Mouse (Mus musculus) CD4-positive, CD25-positive, alpha-beta regulatory T cell, adult 4 months (primary cell): ENCODE results near the gene Xxylt1. TPM values are rescaled to one million over a fixed set of nuclear protein-coding genes. Genes with fewer than 3 reads are reported as not detected.

ENCODE experiments used
- ATAC-seq: one replicate; pipeline ENCODE4 v1.8.0; 2017
- polyA plus RNA-seq, 2 experiments: library from polyadenylated mRNA; unstranded; fragments of 100-300 nt; shearing (Covaris generic); gene quantifications; one replicate each; pipeline ENCODE4 v1.2.1; 2017

Gene Xxylt1
- polyA plus RNA-seq, 2 experiments from 2014 or later: 31.2 to 32.9 TPM

- no peak for ATAC-seq
Observed at GRCm38 (mm10) chr16:30987684-30988083, 93.5 kb downstream of the Xxylt1 start.

- ATAC-seq: no peak
Observed at GRCm38 (mm10) chr16:30984826-30985545, 96.2 kb downstream of the Xxylt1 start.

- no peak for ATAC-seq
Observed at GRCm38 (mm10) chr16:30984101-30984500, 97.1 kb downstream of the Xxylt1 start.

GRCm38 (mm10) chr16:30983699-30984098 is 97.5 kb downstream of the Xxylt1 start:
- ATAC-seq: no peak

GRCm38 (mm10) chr16:30983281-30983680 is 98.0 kb downstream of the Xxylt1 start:
- ATAC-seq: no peak

GRCm38 (mm10) chr16:30981345-30981744 is 99.9 kb downstream of the Xxylt1 start:
- no peak for ATAC-seq

GRCm38 (mm10) chr16:30979905-30980304 is 101.3 kb downstream of the Xxylt1 start:
- no peak for ATAC-seq

GRCm38 (mm10) chr16:30977728-30978127 is 103.5 kb downstream of the Xxylt1 start:
- no peak for ATAC-seq

GRCm38 (mm10) chr16:30977186-30977585 is 104.0 kb downstream of the Xxylt1 start:
- ATAC-seq: peak; percentile 99

GRCm38 (mm10) chr16:30974549-30974948 is 106.7 kb downstream of the Xxylt1 start:
- ATAC-seq: no peak

GRCm38 (mm10) chr16:30973416-30973815 is 107.8 kb downstream of the Xxylt1 start:
- ATAC-seq: no peak

GRCm38 (mm10) chr16:30971950-30972541 is 109.2 kb downstream of the Xxylt1 start:
- ATAC-seq: peak; percentile 91

GRCm38 (mm10) chr16:30969266-30970064 is 111.8 kb downstream of the Xxylt1 start:
- ATAC-seq: no peak

- no peak for ATAC-seq
Observed at GRCm38 (mm10) chr16:30968402-30969151, 112.7 kb downstream of the Xxylt1 start.

GRCm38 (mm10) chr16:30966684-30967083 is 114.5 kb downstream of the Xxylt1 start:
- no peak for ATAC-seq

GRCm38 (mm10) chr16:30964891-30965290 is 116.3 kb downstream of the Xxylt1 start:
- ATAC-seq: no peak

GRCm38 (mm10) chr16:30964411-30964810 is 116.8 kb downstream of the Xxylt1 start:
- no peak for ATAC-seq

- no peak for ATAC-seq
Observed at GRCm38 (mm10) chr16:30962515-30962914, 118.7 kb downstream of the Xxylt1 start.

GRCm38 (mm10) chr16:30961176-30961575 is 120.1 kb downstream of the Xxylt1 start:
- ATAC-seq: no peak

GRCm38 (mm10) chr16:30960266-30960665 is 121.0 kb downstream of the Xxylt1 start:
- ATAC-seq: no peak

GRCm38 (mm10) chr16:30959692-30960091 is 121.5 kb downstream of the Xxylt1 start:
- ATAC-seq: no peak

- no peak for ATAC-seq
Observed at GRCm38 (mm10) chr16:30956141-30956540, 125.1 kb downstream of the Xxylt1 start.

GRCm38 (mm10) chr16:30948636-30949035 is 132.6 kb downstream of the Xxylt1 start:
- no peak for ATAC-seq
